8 mouse cellular contexts compared by ENCODE assay signal in the genomic region with DNA sequence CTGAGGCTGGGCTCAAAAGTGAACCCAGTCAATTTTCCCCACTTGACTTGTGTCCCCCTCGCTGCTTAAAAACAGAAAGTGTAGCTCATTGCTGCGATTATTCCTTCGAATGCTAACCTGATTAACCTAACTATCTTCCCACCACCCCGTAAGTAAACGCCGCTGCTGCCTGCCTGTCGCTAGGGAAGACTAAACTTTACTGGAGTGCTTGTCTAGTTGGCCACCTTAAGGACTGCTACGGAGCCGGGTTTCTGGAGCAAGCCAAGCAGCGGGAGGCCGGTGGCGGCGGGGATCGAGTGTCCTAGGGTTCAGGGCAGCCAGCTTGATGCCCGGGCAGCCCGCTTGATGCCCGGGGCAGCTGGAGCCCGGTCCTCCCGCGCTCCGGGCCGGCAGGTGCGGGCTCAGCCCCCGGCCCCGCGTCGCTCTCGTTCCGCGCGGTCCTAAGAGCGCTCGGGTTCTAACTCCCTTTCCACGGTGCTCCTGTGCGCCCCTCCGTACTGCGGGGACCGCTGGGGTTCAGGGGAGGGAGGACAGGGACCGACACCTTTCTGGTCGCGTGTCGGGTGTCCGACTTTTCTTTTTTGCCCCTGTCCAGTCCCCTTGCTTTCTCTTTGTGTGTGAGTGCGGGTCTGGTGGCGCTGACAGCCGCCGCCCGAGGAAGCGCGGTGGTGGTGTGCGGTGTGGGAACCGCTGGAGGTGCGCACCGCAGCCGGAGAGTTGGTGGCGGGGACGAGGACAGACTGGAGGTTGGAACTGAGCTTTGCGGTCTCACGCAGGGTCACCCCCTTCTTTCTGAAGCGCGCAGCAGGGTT. TPM values are rescaled to one million over a fixed set of nuclear protein-coding genes. Genes with fewer than 3 reads are reported as not detected.
DNase-seq lines count a peak whose midpoint lies in the region; ATAC-seq and TF ChIP-seq lines count a peak whose summit lies in the region.

No protein-coding gene starts in this region.

- peak overlapping the region; percentile 88 for H3K4me2 ChIP-seq in heart, embryonic 11.5 days
- H3K4me2 ChIP-seq in kidney, embryonic 15.5 days = peak overlapping the region; percentile 97
- peak overlapping the region; percentile 82 for H3K4me2 ChIP-seq in liver, postnatal 0 days (ENCODE audit: low read depth, low read length)

- H3K36me3 ChIP-seq in heart, embryonic 11.5 days (ENCODE audit: control insufficient read depth, insufficient read depth, low read length) = no peaks in the 10 kb centered on the region
- H3K36me3 ChIP-seq in kidney, embryonic 15.5 days = no peaks in the 10 kb centered on the region
- H3K36me3 ChIP-seq in liver, postnatal 0 days (replicated peaks; ENCODE audit: insufficient read depth, low read length) = no peaks in the 10 kb centered on the region
- no peaks in the 10 kb centered on the region for H3K36me3 ChIP-seq in small intestine, adult 2 months (ENCODE audit: control insufficient read depth, insufficient read depth, low read length)

- WGBS in heart, embryonic 11.5 days (ENCODE audit: insufficient replicate concordance) = under 1% methylated on average over 60 of the region's 61 CpGs
- under 1% methylated on average over 61 of the region's 61 CpGs for WGBS in kidney, embryonic 15.5 days
- under 1% methylated on average over 56 of the region's 61 CpGs for WGBS in liver, postnatal 0 days (ENCODE audit: insufficient replicate concordance)
- WGBS in small intestine, adult 2 months = under 1% methylated on average over 61 of the region's 61 CpGs

- no peak for ATAC-seq in heart, embryonic 11.5 days (replicated peaks; ENCODE audit: insufficient number of reproducible peaks, low FRiP score, low TSS enrichment)
- no peak for ATAC-seq in kidney, embryonic 15.5 days (replicated peaks; ENCODE audit: low FRiP score)
- ATAC-seq in liver, postnatal 0 days = no peak
- no peak for ATAC-seq in erythroid progenitor cell, adult 5-6 weeks (replicated peaks; ENCODE audit: low FRiP score, poor library complexity, severe bottlenecking)

- DNase-seq in B cell, adult 2 months = peak; percentile 30 to 44
- DNase-seq in R1 (ENCODE audit: low read depth, low spot score) = peak; percentile 64
- DNase-seq in embryo, embryonic 9.5 days (ENCODE audit: extremely low spot score) = peak; percentile 54
- peak; percentile 26 for DNase-seq in liver, postnatal 0 days

- H3K9ac ChIP-seq in heart, embryonic 11.5 days (ENCODE audit: low read depth, low read length) = peak overlapping the region; percentile 68
- peak overlapping the region; percentile 49 for H3K9ac ChIP-seq in kidney, embryonic 15.5 days
- H3K9ac ChIP-seq in liver, postnatal 0 days (replicated peaks) = no peak overlapping the region; the same call in 1 of the 2 replicates

- no peak for TF ChIP-seq POLR2A in small intestine, adult 2 months (IDR thresholded peaks at IDR 0.05; ENCODE audit: low read depth, low read length)

- peak overlapping the region; percentile 61 for H3K4me3 ChIP-seq in heart, embryonic 11.5 days (ENCODE audit: low read depth, low read length)
- peak overlapping the region; percentile 57 for H3K4me3 ChIP-seq in kidney, embryonic 15.5 days (replicated peaks)
- H3K4me3 ChIP-seq in liver, postnatal 0 days (ENCODE audit: low read depth, low read length) = peak overlapping the region; percentile 55
- peak overlapping the region; percentile 81 for H3K4me3 ChIP-seq in small intestine, adult 2 months (ENCODE audit: low read depth, low read length)

- peak overlapping the region; percentile 70; the same call in 1 of the 2 replicates for H3K27ac ChIP-seq in heart, embryonic 11.5 days (ENCODE audit: low read depth, low read length)
- peak overlapping the region; percentile 70 for H3K27ac ChIP-seq in kidney, embryonic 15.5 days
- H3K27ac ChIP-seq in liver, postnatal 0 days (ENCODE audit: low read depth) = no peak overlapping the region
- H3K27ac ChIP-seq in small intestine, adult 2 months (ENCODE audit: insufficient read depth, low read depth, low read length) = no peak overlapping the region; the same call in 1 of the 2 replicates

- H3K9me3 ChIP-seq in heart, embryonic 11.5 days (replicated peaks; ENCODE audit: control insufficient read depth, low read length) = no peaks in the 10 kb centered on the region
- no peaks in the 10 kb centered on the region for H3K9me3 ChIP-seq in kidney, embryonic 15.5 days (replicated peaks)
- H3K9me3 ChIP-seq in liver, postnatal 0 days (ENCODE audit: low read length) = no peaks in the 10 kb centered on the region

- no peak for TF ChIP-seq CTCF in liver, postnatal 0 days (IDR thresholded peaks at IDR 0.05; ENCODE audit: low read depth)
- TF ChIP-seq CTCF in small intestine, adult 2 months (IDR thresholded peaks at IDR 0.05; ENCODE audit: extremely low read depth, insufficient read length, insufficient replicate concordance, low read depth, low read length) = no peak

- H3K4me1 ChIP-seq in heart, embryonic 11.5 days (ENCODE audit: control insufficient read depth, insufficient read depth, low read length) = peaks cover 4% of the 10 kb centered on the region; the same call in 1 of the 2 replicates
- H3K4me1 ChIP-seq in kidney, embryonic 15.5 days = peaks cover 61% of the 10 kb centered on the region
- peaks cover 31% of the 10 kb centered on the region for H3K4me1 ChIP-seq in liver, postnatal 0 days (ENCODE audit: insufficient read depth)
- peaks cover 8% of the 10 kb centered on the region for H3K4me1 ChIP-seq in small intestine, adult 2 months (ENCODE audit: control insufficient read depth, insufficient read depth, insufficient read length, low read length)

- TF ChIP-seq EP300 in liver, postnatal 0 days (IDR thresholded peaks at IDR 0.05; ENCODE audit: low read depth) = no peak

- peaks cover 47% of the 10 kb centered on the region for H3K27me3 ChIP-seq in heart, embryonic 11.5 days (ENCODE audit: control insufficient read depth, insufficient read depth, low read length)
- H3K27me3 ChIP-seq in kidney, embryonic 15.5 days = peaks cover 85% of the 10 kb centered on the region
- peaks cover 82% of the 10 kb centered on the region for H3K27me3 ChIP-seq in liver, postnatal 0 days (ENCODE audit: insufficient read depth, low read length)
- H3K27me3 ChIP-seq in small intestine, adult 2 months (ENCODE audit: control insufficient read depth, insufficient read depth, low read length) = peaks cover 24% of the 10 kb centered on the region; the same call in 1 of the 2 replicates

RNA-seq across cellular contexts. Expression of a gene that starts 4.5 kb away (rescaled TPM):
- 8.9 and 9.1 TPM in 2 replicates for polyA plus RNA-seq in heart, embryonic 11.5 days (2014; fragmentation: Nextera tagmentation; extraction: Ambion mirVana)
- 6.7 and 7.9 TPM in 2 replicates for polyA plus RNA-seq in kidney, embryonic 15.5 days (2015; fragmentation: Nextera tagmentation; extraction: Ambion mirVana)
- 0.19 and 0.20 TPM in 2 replicates for polyA plus RNA-seq in liver, postnatal 0 days (2015; fragmentation: Nextera tagmentation; extraction: Ambion mirVana)
- 0.14 and 0.62 TPM in 2 replicates for polyA plus RNA-seq in small intestine, adult 2 months (2012; rRNA removed)
- not detected in 2 replicates for total RNA-seq in erythroid progenitor cell, adult 5-6 weeks (2015; ENCODE audit: low replicate concordance)
- not detected in 2 replicates for total RNA-seq in erythroid progenitor cell, adult 5-6 weeks (2017; ENCODE audit: low replicate concordance)

Comparison
In these comparisons a context has a peak if more than half of its experiments do, and no peak if none do; other contexts are left out.
1. H3K27ac ChIP-seq: peak in heart, embryonic 11.5 days (single experiment) and kidney, embryonic 15.5 days (single experiment); none in liver, postnatal 0 days (single experiment) and small intestine, adult 2 months (single experiment).
2. Peak in every context shown above with its lines, with median percentiles within 50 percentile points of each other: DNase-seq, H3K4me2 ChIP-seq and H3K4me3 ChIP-seq.